Mouse (Mus musculus): ENCODE measurements around the gene Cep104. TPM values are rescaled to one million over a fixed set of nuclear protein-coding genes. Genes with fewer than 3 reads are reported as not detected.
A peak's percentile ranks its signal among the peaks of the same experiment; 100 is the strongest.

The Cep104 gene
- polyA plus RNA-seq (2015; fragmentation: Nextera tagmentation; extraction: Ambion mirVana), result 6.3 and 8.7 TPM in 2 replicates

- Histone ChIP-seq H3K9ac (peak within 1 kb of the TSS; percentile 89), H3K27me3 (no peaks in the 10 kb centered on the region), H3K27ac (peak within 1 kb of the TSS; percentile 65), H3K4me1 (replicated peaks) (peaks cover 42% of the 10 kb centered on the region), H3K36me3 (peaks cover 36% of the 10 kb centered on the region), H3K4me3 (replicated peaks) (peak within 1 kb of the TSS; percentile 82), H3K9me3 (replicated peaks) (no peaks in the 10 kb centered on the region), H3K4me2 (peak within 1 kb of the TSS; percentile 84)
- under 1% methylated on average over 68 of the region's 68 CpGs for WGBS (ENCODE audit: insufficient replicate concordance)
- peak; percentile 86 for DNase-seq
- ATAC-seq (ENCODE audit: low read depth), result peak; percentile 96
These were observed at the start of gene Cep104, which contains the start of gene Dffb for GRCm38 (mm10) chr4:153974431-153975291. Gene Cep104, plus strand, starts transcription at chr4:153975194. Gene Dffb, minus strand, starts transcription at chr4:153975126.

- no peaks in the 10 kb centered on the region for H3K27me3 ChIP-seq
- 70% methylated on average over 11 of the region's 11 CpGs for WGBS (ENCODE audit: insufficient replicate concordance)
- no peaks in the 10 kb centered on the region for H3K9me3 ChIP-seq (replicated peaks)
- no peak overlapping the region for H3K4me3 ChIP-seq (replicated peaks)
- ATAC-seq (ENCODE audit: low read depth) (no peak), DNase-seq (no peak)
- H3K27ac ChIP-seq, result no peak overlapping the region
- H3K36me3 ChIP-seq, result no peaks in the 10 kb centered on the region
- H3K9ac ChIP-seq, result no peak overlapping the region
- H3K4me1 ChIP-seq (replicated peaks), result no peaks in the 10 kb centered on the region
- H3K4me2 ChIP-seq, result no peak overlapping the region
These were observed 46.2 kb upstream of the Cep104 start for GRCm38 (mm10) chr4:153928772-153929299.

GRCm38 (mm10) chr4:153929425-153929824 is 45.6 kb upstream of the Cep104 start:
- Histone ChIP-seq H3K27me3 (no peaks in the 10 kb centered on the region), H3K9ac (no peak overlapping the region), H3K4me3 (replicated peaks) (no peak overlapping the region), H3K9me3 (replicated peaks) (no peaks in the 10 kb centered on the region), H3K4me1 (replicated peaks) (no peaks in the 10 kb centered on the region), H3K27ac (no peak overlapping the region), H3K4me2 (no peak overlapping the region), H3K36me3 (no peaks in the 10 kb centered on the region)
- WGBS (ENCODE audit: insufficient replicate concordance), result 51% methylated on average over 10 of the region's 10 CpGs
- ATAC-seq (ENCODE audit: low read depth) (no peak), DNase-seq (no peak)

- 53% methylated on average over 4 of the region's 4 CpGs for WGBS (ENCODE audit: insufficient replicate concordance)
- Histone ChIP-seq H3K27ac (no peak overlapping the region), H3K36me3 (no peaks in the 10 kb centered on the region), H3K9ac (no peak overlapping the region), H3K4me3 (replicated peaks) (no peak overlapping the region), H3K4me1 (replicated peaks) (no peaks in the 10 kb centered on the region), H3K27me3 (no peaks in the 10 kb centered on the region), H3K9me3 (replicated peaks) (no peaks in the 10 kb centered on the region), H3K4me2 (no peak overlapping the region)
- ATAC-seq (ENCODE audit: low read depth), result no peak
- no peak for DNase-seq
These were observed 45.1 kb upstream of the Cep104 start for GRCm38 (mm10) chr4:153929921-153930320.

- Histone ChIP-seq H3K4me3 (replicated peaks) (no peak overlapping the region), H3K4me2 (no peak overlapping the region), H3K4me1 (replicated peaks) (peaks cover 4% of the 10 kb centered on the region), H3K9ac (no peak overlapping the region), H3K27ac (no peak overlapping the region), H3K9me3 (replicated peaks) (no peaks in the 10 kb centered on the region), H3K27me3 (peaks cover 31% of the 10 kb centered on the region), H3K36me3 (no peaks in the 10 kb centered on the region)
- DNase-seq (peak; percentile 6), ATAC-seq (ENCODE audit: low read depth) (no peak)
- 36% methylated on average over 4 of the region's 4 CpGs for WGBS (ENCODE audit: insufficient replicate concordance)
These were observed 31.8 kb upstream of the Cep104 start for GRCm38 (mm10) chr4:153943243-153943642.

GRCm38 (mm10) chr4:153944261-153944660 is 30.7 kb upstream of the Cep104 start:
- no peak for ATAC-seq (ENCODE audit: low read depth)
- H3K27me3 ChIP-seq, result peaks cover 31% of the 10 kb centered on the region
- no peaks in the 10 kb centered on the region for H3K9me3 ChIP-seq (replicated peaks)
- DNase-seq, result no peak
- no peak overlapping the region for H3K27ac ChIP-seq
- no peaks in the 10 kb centered on the region for H3K36me3 ChIP-seq
- H3K4me3 ChIP-seq (replicated peaks), result no peak overlapping the region
- H3K4me1 ChIP-seq (replicated peaks), result peaks cover 4% of the 10 kb centered on the region
- no peak overlapping the region for H3K4me2 ChIP-seq
- no peak overlapping the region for H3K9ac ChIP-seq
- WGBS (ENCODE audit: insufficient replicate concordance), result 48% methylated on average over 6 of the region's 6 CpGs

GRCm38 (mm10) chr4:153945741-153946140 is 29.3 kb upstream of the Cep104 start:
- Histone ChIP-seq H3K9me3 (replicated peaks) (no peaks in the 10 kb centered on the region), H3K4me3 (replicated peaks) (no peak overlapping the region), H3K27me3 (peaks cover 31% of the 10 kb centered on the region), H3K9ac (no peak overlapping the region), H3K27ac (no peak overlapping the region), H3K36me3 (no peaks in the 10 kb centered on the region), H3K4me1 (replicated peaks) (peaks cover 4% of the 10 kb centered on the region), H3K4me2 (no peak overlapping the region)
- 60% methylated on average over 6 of the region's 6 CpGs for WGBS (ENCODE audit: insufficient replicate concordance)
- DNase-seq (no peak), ATAC-seq (ENCODE audit: low read depth) (no peak)

GRCm38 (mm10) chr4:153950372-153950771 is 24.6 kb upstream of the Cep104 start:
- H3K27me3 ChIP-seq, result peaks cover 48% of the 10 kb centered on the region
- no peak overlapping the region for H3K27ac ChIP-seq
- ATAC-seq (ENCODE audit: low read depth) (no peak), DNase-seq (no peak)
- WGBS (ENCODE audit: insufficient replicate concordance), result 47% methylated on average over 2 of the region's 2 CpGs
- H3K4me3 ChIP-seq (replicated peaks), result no peak overlapping the region
- H3K36me3 ChIP-seq, result no peaks in the 10 kb centered on the region
- no peak overlapping the region for H3K4me2 ChIP-seq
- no peaks in the 10 kb centered on the region for H3K9me3 ChIP-seq (replicated peaks)
- H3K4me1 ChIP-seq (replicated peaks), result 0 out of 2 replicates have a peak, but pooled peaks cover 3% of the 10 kb centered on the region
- H3K9ac ChIP-seq, result no peak overlapping the region

- Histone ChIP-seq H3K36me3 (no peaks in the 10 kb centered on the region), H3K9ac (no peak overlapping the region), H3K4me3 (replicated peaks) (no peak overlapping the region), H3K27me3 (peaks cover 48% of the 10 kb centered on the region), H3K9me3 (replicated peaks) (no peaks in the 10 kb centered on the region), H3K4me2 (no peak overlapping the region), H3K27ac (no peak overlapping the region), H3K4me1 (replicated peaks) (0 out of 2 replicates have a peak, but pooled peaks cover 3% of the 10 kb centered on the region)
- WGBS (ENCODE audit: insufficient replicate concordance), result 44% methylated on average over 3 of the region's 3 CpGs
- DNase-seq, result no peak
- no peak for ATAC-seq (ENCODE audit: low read depth)
These were observed 23.8 kb upstream of the Cep104 start for GRCm38 (mm10) chr4:153951150-153951549.

GRCm38 (mm10) chr4:153951692-153952091 is 23.3 kb upstream of the Cep104 start:
- Histone ChIP-seq H3K27ac (no peak overlapping the region), H3K9me3 (replicated peaks) (no peaks in the 10 kb centered on the region), H3K4me3 (replicated peaks) (no peak overlapping the region), H3K27me3 (peaks cover 43% of the 10 kb centered on the region), H3K4me2 (no peak overlapping the region), H3K4me1 (replicated peaks) (peaks cover 8% of the 10 kb centered on the region), H3K36me3 (no peaks in the 10 kb centered on the region), H3K9ac (no peak overlapping the region)
- ATAC-seq (ENCODE audit: low read depth) (no peak), DNase-seq (no peak)
- 47% methylated on average over 5 of the region's 5 CpGs for WGBS (ENCODE audit: insufficient replicate concordance)

GRCm38 (mm10) chr4:153955651-153956050 is 19.3 kb upstream of the Cep104 start:
- Histone ChIP-seq H3K9ac (no peak overlapping the region), H3K27ac (no peak overlapping the region), H3K4me1 (replicated peaks) (peaks cover 23% of the 10 kb centered on the region), H3K36me3 (peaks cover 14% of the 10 kb centered on the region), H3K27me3 (peaks cover 33% of the 10 kb centered on the region), H3K4me3 (replicated peaks) (no peak overlapping the region), H3K9me3 (replicated peaks) (no peaks in the 10 kb centered on the region), H3K4me2 (no peak overlapping the region)
- DNase-seq (no peak), ATAC-seq (ENCODE audit: low read depth) (no peak)
- 79% methylated on average over 8 of the region's 8 CpGs for WGBS (ENCODE audit: insufficient replicate concordance)

Measured in liver, embryonic 13.5 days (tissue).